Mouse (Mus musculus) lung, postnatal 36 days (tissue): ENCODE measurements at regions not wholly inside any gene's neighbourhood (a gene's known extent, or its start where the extent isn't known, plus 50 kb on each side); places are given as distances from the start of the nearest gene placed in this dataset.
"Not testable (repeated sequence)": the region's sequence is repeated elsewhere in the genome, so short reads cannot be mapped to it uniquely, and the experiment has no call there.

ENCODE experiments used
- DNase-seq: peaks from one replicate; pipeline ENCODE4 v3.0.0; 2022; ENCODE audit warnings: mixed read lengths

DNA sequence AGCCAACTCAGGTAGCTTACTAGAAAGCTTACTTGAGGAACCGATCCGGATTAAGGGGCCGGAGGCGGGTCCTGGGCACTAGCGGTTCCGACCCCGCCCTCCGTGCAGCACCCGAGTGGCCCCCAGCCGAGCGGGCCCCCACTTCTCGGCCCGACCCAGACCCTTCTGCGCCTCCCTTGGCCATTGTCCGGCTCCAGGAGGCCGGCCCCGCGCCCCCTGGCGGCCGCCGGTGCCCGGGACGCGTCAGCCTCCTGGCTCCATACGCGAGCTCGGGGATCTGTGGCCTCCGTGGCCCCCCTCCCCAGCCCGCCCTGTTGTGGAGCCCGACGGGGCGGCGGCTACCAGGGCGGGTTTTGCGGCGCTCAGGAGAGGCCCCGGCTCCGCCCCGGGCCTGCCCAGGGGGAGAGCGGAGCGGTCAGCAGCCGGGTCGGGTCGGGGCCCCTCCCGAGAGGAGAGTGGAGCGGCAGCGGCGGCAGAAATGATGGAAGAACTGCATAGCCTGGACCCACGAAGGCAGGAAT is 94.3 kb upstream of the Zfp986 start:
- DNase-seq, result peak; percentile 8

DNA sequence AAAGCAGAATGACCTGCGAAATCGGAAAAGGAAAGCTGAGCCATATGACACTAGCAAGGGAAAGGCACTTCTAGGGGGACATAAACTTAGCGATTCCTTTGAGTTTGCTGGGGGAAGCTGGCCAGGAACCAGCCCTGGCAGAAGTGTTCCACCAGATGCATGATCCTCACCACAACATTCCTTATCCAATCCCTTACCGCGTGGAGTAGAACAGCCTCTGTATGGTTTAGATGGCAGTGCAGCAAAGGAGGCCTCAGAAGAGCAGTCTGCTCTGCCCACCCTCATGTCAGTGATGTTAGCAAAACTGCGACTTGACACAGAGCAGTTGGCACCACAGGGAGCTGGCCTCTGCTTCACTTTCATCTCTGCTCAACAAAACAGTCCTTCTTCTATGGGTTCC is 93.7 kb upstream of the Zfp986 start:
- DNase-seq, result not testable (repeated sequence)

DNA sequence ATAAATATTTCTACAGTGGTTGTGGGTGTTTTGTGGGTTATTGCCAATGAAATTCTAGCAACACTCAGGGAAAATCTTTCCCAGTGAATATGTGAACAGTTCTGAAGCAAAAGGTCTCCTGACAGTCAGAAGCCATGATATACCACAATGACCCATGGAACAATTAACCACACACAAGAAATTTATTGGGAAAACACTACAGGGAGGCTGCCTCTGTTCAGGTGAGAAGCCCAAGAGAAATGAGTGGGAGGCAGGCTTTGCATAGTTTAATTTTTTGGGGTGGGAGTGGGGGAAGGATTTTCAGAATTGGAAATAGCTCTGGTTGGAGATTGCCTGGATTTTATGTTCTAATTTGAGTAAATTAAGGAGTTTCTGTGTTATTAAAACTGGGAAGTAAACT is 92.1 kb upstream of the Zfp986 start:
- not testable (repeated sequence) for DNase-seq

DNA sequence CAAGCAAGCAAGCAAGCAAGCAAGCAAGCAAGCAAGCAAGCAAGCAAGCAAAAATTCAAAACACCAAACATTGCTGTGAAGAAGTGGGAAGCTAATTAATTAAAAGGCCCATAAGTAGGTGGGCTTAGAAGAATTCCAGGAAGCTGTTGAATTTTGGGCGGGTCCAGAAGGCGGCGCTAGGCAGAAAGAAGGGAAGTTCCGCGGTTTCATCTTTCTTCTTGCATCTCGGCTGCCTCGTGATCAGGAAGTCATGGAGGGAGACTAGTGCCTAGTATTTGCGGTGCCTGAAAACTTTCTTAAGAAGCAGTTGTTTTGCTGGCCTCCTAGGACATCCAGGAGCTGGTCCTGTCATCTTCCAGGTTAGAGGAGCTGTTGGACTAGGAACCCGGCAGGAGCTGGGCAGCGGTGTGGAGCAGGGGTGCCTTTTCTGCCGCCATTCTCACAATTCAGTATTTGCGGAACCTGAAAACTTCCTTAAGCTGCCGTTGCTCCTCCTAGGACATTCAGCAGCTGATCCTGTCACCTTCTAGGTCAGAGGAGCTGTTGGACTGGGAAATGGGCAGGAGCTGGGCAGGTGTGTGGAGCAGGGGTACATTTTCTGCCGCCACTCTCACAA is 87.2 kb upstream of the Zfp986 start:
- DNase-seq, result not testable (repeated sequence)

DNA sequence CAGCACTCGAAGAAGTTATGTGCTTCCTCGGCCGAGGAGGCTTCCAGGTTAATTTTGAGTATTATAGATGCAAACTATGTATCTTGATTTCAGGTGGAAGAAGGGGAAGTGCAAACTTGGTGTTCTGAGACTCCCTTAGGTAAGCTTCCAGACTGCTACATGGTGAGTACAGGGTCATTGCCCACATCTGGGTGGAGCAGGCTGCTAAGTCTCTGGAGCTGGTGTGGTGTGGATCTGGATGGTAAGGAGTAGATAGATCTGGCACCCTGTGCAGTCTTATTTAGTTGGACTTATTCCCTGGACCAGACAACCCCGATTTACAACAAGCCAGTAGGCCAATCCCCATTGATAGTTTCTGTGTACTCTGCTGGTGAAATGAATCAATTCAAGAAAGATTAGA is 53.9 kb upstream of the Zfp986 start:
- DNase-seq, result not testable (repeated sequence)
